Mouse (Mus musculus) neural tube, embryonic 10.5 days (tissue): ENCODE results near the gene Cnnm2.

Experiments used
- DNase-seq: peaks from one replicate; pipeline ENCODE4 v3.0.0-alpha.2; 2017; ENCODE audit warnings: low spot score; ENCODE audit errors: extremely low spot score

The Cnnm2 gene

GRCm38 (mm10) chr19:46915406-46916080, 154.1 kb downstream of the Cnnm2 start:
- no peak for DNase-seq

- no peak for DNase-seq
Measured at GRCm38 (mm10) chr19:46920571-46920970, 159.2 kb downstream of the Cnnm2 start.

GRCm38 (mm10) chr19:46926357-46926756, 165.0 kb downstream of the Cnnm2 start:
- DNase-seq = no peak

GRCm38 (mm10) chr19:46926951-46927350, 165.6 kb downstream of the Cnnm2 start:
- no peak for DNase-seq

- DNase-seq = no peak
Measured at GRCm38 (mm10) chr19:46928136-46928535, 166.7 kb downstream of the Cnnm2 start.

GRCm38 (mm10) chr19:46929044-46929587, 167.7 kb downstream of the Cnnm2 start:
- DNase-seq = no peak
